Mouse (Mus musculus) layer of hippocampus, adult 9-11 months (tissue): ENCODE measurements around the gene Vezt.

ENCODE experiments used
- DNase-seq: peaks from one replicate; pipeline ENCODE4 v3.0.0; 2022

Gene Vezt

GRCm38 (mm10) chr10:93949921-93950320 is 85.7 kb downstream of the Vezt start:
- DNase-seq: no peak

- DNase-seq: no peak
These were observed 89.6 kb downstream of the Vezt start for GRCm38 (mm10) chr10:93945843-93946499.

GRCm38 (mm10) chr10:93945364-93945763 is 90.3 kb downstream of the Vezt start:
- DNase-seq: peak; percentile 35

- DNase-seq: no peak
These were observed 91.4 kb downstream of the Vezt start for GRCm38 (mm10) chr10:93944241-93944640.

GRCm38 (mm10) chr10:93940279-93940678 is 95.3 kb downstream of the Vezt start:
- DNase-seq: no peak

GRCm38 (mm10) chr10:93939676-93940075 is 95.9 kb downstream of the Vezt start:
- DNase-seq: no peak

GRCm38 (mm10) chr10:93938844-93939271 is 96.8 kb downstream of the Vezt start:
- no peak for DNase-seq

GRCm38 (mm10) chr10:93933980-93934379 is 101.6 kb downstream of the Vezt start:
- DNase-seq: peak; percentile 7

- DNase-seq: no peak
These were observed 102.8 kb downstream of the Vezt start for GRCm38 (mm10) chr10:93932861-93933260.

- no peak for DNase-seq
These were observed 103.6 kb downstream of the Vezt start for GRCm38 (mm10) chr10:93932020-93932419.

- no peak for DNase-seq
These were observed 104.2 kb downstream of the Vezt start for GRCm38 (mm10) chr10:93931431-93931830.

GRCm38 (mm10) chr10:93930236-93930824 is 105.3 kb downstream of the Vezt start:
- no peak for DNase-seq

- no peak for DNase-seq
These were observed 111.0 kb downstream of the Vezt start for GRCm38 (mm10) chr10:93924666-93925065.

GRCm38 (mm10) chr10:93921160-93921559 is 114.5 kb downstream of the Vezt start:
- DNase-seq: no peak

- DNase-seq: peak; percentile 5
These were observed 116.4 kb downstream of the Vezt start for GRCm38 (mm10) chr10:93919227-93919626.

- no peak for DNase-seq
These were observed 116.9 kb downstream of the Vezt start for GRCm38 (mm10) chr10:93918701-93919100.

- no peak for DNase-seq
These were observed 117.5 kb downstream of the Vezt start for GRCm38 (mm10) chr10:93918087-93918486.

GRCm38 (mm10) chr10:93916778-93917177 is 118.8 kb downstream of the Vezt start:
- no peak for DNase-seq

GRCm38 (mm10) chr10:93915531-93916275 is 119.9 kb downstream of the Vezt start:
- no peak for DNase-seq

GRCm38 (mm10) chr10:93913525-93913924 is 122.1 kb downstream of the Vezt start:
- no peak for DNase-seq

- DNase-seq: no peak
These were observed 122.7 kb downstream of the Vezt start for GRCm38 (mm10) chr10:93912917-93913316.

GRCm38 (mm10) chr10:93912136-93912855 is 123.3 kb downstream of the Vezt start:
- DNase-seq: no peak

- DNase-seq: no peak
These were observed 124.3 kb downstream of the Vezt start for GRCm38 (mm10) chr10:93911326-93911725.
